Mouse (Mus musculus): ENCODE measurements around the gene Cfap298.

Cfap298 gene

DNA sequence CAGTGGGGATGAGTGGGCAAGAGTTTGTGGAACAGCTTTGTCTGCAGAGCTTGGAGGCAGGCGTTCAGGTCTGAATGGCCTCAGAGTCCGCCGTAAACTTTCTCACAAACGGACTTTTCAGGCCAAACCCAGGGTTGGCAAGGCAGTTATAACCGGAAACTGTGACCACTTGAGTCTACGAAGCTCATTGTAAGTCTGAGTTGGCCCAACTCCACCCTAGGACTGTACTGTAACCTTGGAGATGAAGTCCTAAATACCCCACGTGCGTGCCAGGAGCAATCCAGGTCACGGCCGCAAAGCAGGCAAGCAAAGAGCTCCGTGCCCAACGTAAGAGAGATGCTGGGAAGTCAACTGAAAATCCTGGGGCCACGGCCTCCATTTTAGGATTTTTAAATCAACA, 23.1 kb downstream of the Cfap298 start:
- peak; percentile 27 for DNase-seq (ENCODE audit: low spot score)

DNA sequence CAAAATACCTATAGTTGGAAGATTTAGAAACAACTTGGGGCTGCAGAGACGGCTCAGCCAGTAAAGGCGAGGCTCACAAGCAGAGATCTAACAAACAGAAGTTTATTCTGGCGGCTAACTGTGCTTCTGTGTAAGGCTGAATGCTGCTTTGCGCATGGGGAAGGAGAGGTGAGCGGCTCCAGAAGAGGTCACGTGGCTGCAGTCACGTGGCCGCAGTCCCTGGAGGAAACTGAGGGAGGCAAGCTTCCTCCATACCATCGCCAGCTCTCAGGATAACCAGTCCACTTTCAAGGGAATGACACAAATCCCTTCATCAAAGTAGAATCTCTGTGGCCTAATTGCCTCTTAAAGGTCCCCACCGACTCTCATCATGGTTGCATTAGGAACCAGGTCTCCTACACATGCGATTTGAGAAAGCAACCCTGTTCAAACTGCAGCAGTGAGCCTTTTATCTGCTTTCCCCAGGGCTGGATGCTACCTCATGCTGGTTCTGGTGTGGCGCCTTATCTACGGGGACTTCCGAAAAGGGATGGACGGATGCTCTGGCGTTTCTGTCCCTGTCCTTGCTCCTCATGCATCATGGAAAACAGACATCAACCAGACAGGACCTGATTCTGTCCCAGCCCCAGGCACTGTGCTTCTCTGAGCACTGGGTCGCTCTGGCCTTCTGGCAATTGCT, 23.9 kb downstream of the Cfap298 start:
- DNase-seq (ENCODE audit: low spot score), result no peak

DNA sequence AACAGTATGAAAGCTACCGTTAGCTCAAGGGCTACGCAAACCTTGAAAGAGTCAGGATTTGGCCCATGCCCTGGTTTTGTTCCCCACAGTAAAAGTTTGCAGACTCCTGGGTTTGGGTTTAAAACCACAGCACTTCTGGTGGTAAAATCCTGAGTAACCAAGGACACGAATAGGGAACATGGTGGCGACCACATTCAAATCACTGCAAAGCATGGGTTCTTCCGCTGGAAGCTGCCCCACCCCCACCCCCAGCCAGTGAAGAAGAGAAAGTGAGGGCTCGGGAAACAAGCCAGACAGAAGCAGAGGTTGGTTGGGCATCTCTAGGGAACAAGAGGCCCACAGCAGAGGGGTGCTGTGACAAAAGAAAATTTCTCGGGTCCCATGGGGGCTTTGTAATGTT, 27.7 kb downstream of the Cfap298 start:
- DNase-seq (ENCODE audit: low spot score), result no peak

DNA sequence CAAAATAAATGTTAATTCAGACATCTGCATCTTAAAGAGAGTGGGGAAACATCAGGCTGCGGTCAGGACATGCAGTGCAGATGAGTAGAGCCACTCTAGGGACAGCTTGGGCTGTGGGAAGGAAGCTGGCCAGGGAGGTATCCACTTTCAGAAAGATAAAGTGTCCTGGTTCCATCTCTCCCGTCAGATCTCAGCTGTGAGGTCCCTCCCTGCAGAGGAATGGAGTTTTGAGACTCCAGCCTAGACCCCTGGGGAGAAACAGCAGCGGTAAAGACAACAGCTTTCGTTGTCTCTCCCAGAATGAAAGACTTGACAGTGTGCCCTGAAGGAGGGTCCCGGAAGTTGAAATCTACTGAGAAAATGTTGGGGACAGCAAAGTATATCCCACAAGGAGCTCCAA, 31.6 kb downstream of the Cfap298 start:
- no peak for DNase-seq (ENCODE audit: low spot score)

DNA sequence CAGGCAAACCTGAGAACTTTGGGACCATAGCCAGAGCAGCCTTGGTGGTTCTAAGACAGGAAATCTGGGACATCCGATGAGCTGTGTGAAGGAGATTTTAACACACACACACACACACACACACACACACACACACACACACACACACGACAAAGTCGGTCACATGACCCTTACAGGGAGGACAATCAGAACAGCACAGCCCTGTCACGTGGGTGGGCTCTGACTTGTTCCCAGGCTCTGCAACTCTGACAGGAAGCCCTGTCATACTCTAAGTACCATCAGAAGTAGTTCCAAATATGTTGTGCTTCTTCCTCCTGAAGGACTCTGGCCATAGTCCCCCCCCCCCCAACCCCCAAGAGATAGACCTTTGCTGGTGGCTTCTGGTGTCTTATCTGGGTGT, 33.5 kb downstream of the Cfap298 start:
- DNase-seq (ENCODE audit: low spot score), result no peak

DNA sequence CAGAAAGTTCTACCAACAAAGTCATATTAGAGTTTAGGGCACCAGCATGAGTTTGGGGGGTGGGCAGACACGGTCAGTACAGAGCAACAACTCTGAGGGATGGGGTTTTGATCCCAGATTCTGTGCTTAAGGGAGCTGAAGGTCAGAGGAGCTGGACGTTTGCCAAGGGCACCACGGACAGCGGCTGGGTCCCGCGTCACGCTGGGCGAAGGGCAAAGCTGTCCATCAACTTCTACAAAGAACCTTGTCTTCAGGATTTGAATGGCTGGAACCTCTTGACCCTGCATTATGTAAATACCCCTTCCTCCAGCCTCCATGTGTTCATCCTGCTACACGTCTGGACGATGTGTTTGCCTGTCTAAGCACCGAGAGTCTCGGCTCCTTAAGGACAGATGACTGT, 35.4 kb downstream of the Cfap298 start:
- no peak for DNase-seq (ENCODE audit: low spot score)

DNA sequence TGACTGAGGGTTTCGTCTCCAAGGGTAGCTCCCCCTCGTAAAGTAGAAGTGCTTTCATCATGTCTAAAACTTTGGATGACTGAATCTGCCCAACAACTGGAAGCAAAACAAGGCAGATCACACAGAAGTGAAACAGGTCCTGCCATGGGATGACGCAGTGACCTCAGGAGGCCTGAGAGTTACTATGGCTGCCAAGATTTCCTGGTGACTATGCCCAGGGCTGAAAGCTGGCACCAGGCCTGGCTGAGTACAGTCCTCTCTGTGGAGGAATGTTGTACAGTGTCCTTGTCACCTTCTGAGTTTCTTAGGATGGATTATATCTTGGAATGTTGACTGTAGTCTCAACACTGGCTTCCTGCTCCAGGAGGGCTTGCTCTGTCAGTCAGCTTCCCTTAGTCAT, 37.3 kb downstream of the Cfap298 start:
- DNase-seq (ENCODE audit: low spot score), result no peak

DNA sequence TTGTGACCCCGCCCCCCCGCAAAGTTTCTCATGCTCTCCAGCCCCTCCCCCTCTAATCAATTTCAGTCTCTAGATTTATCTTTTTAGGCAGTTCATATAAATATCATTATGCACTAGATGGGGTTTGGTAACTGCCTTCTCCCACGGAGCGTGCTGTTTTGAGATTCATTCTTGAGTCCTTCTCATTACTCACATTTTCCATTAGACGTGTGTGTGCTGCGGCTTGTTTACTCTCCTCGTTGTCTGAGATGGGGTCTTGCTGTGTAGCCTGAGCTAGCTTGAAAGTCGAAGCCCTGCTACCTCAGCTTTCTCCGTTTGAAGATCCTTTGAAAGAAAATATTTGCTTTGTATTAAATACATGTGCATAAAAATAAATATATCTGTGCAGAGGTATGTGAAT, 41.1 kb downstream of the Cfap298 start:
- no peak for DNase-seq (ENCODE audit: low spot score)

DNA sequence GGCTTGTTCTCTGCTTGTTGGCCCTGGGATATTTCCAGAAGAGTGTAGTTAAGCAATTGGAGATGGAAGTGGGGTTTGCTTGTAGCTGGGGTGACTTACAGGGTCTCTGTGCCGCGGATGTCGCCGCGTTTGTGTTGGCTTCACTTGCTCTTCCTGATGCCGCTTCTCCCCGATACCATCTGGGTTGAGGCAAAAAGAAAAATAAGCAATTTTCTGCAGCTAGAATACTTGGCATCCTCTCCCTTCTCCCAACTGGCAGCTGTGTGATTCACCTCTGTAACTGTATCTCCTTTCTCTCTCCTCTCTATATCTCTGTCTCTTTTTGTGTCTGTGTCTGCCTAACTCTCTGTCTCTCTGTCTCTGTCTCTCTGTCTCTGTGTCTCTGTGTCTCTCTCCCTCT, 41.9 kb downstream of the Cfap298 start:
- DNase-seq (ENCODE audit: low spot score), result no peak

DNA sequence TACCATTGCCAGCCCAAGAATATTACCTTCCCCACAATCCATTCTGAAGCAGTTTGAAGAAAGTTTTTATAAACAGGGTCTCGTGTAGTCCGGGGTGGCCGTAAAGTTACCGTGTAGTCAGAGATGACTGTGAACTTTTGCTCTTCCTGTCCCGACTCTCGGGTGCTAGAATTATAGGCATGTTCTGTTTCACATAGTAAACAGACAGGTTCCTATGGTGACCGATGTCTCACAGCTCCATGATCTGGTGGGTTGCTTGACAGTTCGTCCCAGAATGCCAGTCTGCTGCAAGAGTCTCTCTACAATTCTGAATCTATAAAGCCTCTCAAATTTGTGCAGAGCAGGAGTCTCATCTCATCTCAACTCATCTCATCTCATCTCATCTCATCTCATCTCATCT, 42.8 kb downstream of the Cfap298 start:
- DNase-seq (ENCODE audit: low spot score), result no peak

DNA sequence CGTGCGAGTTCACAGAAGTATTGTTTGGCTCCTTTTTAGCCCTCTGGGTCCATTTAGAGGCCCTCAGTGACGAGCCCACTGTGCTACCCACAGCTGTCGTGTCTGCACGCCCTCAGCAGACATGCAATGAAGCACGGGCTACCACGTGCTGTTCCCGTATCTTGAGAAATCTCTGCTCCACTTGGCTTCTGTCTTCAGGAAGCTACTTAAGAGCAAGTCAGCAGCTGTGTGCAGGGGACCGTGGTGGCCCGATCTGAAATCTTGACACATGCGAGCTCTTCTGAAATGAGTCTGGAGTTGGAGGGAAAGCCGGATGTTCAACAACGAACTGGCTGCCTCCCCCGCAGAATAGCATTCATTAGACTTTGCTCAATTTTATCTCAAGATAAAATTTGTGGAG, 43.3 kb downstream of the Cfap298 start:
- no peak for DNase-seq (ENCODE audit: low spot score)

DNA sequence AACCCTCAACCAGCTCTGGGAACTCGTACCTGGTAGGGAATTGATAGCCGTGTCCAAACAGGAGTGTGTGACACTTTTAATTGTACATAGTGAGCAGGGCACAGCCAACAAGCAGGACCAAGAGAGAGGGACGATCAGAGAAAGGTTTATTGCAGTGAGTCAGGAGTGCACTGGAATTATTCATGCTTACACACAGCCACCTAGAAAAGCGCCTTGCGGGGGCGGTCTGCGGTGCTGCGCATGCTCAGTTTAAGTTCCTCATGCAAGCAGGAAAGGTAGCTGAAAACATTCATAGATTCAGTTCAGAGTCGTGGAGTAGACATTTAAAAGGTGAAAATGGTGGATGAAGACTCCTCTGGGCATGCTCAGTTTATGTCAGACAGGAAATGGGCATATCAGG, 44.2 kb downstream of the Cfap298 start:
- no peak for DNase-seq (ENCODE audit: low spot score)

DNA sequence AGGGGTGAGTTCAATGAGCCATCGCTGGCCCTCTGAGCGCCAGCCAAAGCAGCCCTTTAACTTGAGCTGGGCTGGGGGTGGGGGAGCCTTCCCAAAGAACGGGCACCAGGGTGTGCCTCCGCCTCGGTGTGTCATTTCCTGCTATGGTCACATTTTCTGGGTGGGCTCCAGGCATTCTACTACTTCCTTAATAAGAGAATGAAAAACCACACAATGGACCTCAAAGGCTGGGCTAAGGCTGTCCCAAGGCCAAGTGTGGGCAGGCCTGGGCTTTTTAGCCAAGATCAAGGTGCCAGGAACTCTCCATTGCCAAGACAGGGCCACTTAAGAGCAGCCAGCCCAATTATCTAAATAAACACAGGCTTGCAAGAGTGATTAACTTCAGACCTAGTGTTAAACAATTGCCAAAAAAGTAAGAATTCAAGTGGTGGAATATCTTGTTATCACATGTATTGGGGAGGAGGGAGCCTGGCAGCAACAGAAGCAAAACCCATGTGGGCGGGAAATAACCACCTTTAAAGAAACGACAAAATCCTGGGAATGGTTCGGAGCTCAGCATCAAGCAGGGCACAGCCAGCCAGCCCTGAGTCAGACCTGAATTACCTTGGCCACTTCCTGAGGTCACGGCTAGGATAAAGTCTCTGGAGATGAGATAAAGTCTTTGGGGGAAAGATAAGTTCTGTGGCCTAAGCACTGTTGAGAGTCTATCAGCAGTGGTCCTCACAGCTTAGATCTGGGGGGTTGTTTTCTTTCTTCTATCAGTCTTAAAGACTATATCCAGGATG, 48.9 kb downstream of the Cfap298 start:
- DNase-seq (ENCODE audit: low spot score), result no peak

DNA sequence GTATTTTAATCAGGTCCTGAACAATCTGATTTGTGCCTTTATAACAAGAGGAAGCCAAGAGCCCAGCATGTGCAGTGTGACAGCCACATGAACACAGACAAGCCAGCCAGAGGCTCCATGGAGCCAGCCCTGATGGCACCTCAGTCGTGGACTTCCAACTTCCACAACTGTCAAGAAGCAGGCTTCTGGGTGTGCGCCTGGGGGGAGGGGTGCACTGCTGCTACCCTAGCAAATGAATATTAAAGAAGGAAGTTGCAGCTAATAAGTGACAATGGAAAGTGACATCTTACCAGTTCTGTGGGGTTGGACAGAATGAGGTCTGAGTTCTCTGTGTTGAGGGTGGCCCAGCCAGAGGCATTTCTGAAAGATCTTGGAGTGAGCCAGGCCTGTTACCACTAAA, 49.6 kb downstream of the Cfap298 start:
- no peak for DNase-seq (ENCODE audit: low spot score)

DNA sequence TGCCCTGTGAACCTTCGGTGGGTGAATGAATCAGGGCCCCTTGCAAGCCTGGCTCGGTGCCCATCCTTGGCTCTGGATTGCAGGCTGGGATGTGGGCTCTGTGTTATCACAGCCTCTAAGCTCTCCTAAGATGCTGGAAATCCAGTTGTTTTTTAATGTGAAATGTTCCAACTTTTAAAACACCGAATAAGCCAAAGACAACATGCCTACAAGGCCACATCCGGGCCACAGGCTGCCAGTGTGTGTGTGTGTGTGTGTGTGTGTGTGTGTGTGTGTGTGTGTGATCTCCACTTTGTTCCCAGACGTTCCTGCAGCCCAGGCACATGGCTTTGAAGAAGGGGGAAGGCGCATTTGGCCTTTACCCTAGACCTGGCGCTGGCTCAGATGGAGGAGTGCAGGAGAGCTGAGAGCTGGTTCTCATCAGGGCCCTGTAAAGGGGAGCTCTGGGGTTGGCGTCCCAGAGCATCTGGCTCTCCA, 52.4 kb downstream of the Cfap298 start:
- DNase-seq (ENCODE audit: low spot score), result peak; percentile 38

DNA sequence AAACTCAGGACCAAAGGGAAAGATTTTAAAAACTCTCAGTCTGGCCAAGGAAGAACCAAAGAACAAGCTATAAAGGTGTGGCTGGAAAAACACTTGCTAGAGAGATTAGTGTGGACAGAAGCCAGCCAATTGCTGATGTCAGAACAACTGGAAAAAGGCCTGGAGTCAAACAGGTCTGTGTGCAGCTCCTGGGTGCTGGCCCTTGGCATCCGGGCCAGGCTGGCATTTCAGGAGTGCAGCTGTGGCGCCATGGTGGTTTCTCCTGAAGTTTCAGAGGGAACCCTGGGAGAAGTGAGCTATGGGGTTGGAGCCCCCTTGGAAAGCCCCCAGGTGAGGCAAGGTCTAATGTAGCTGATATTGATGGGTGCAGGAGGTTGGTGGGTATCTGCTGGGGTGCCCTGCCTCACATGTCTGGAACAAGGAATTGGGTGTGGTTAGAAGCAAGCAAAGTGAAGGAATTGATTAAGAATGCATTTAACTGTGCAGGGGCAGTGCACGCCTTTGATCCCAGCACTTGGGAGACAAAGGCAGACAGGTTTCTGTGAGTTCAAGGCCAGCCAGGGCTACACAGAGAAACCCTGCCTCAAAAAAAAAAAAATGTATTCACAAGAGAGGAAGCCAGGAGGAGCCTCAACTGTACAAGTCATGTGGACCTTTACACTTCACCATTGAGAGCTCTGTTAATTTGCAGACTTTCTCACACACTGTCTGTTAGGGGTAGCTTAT, 56.6 kb downstream of the Cfap298 start:
- no peak for DNase-seq (ENCODE audit: low spot score)
